8 mouse cellular contexts compared by ENCODE assay signal in the genomic region with DNA sequence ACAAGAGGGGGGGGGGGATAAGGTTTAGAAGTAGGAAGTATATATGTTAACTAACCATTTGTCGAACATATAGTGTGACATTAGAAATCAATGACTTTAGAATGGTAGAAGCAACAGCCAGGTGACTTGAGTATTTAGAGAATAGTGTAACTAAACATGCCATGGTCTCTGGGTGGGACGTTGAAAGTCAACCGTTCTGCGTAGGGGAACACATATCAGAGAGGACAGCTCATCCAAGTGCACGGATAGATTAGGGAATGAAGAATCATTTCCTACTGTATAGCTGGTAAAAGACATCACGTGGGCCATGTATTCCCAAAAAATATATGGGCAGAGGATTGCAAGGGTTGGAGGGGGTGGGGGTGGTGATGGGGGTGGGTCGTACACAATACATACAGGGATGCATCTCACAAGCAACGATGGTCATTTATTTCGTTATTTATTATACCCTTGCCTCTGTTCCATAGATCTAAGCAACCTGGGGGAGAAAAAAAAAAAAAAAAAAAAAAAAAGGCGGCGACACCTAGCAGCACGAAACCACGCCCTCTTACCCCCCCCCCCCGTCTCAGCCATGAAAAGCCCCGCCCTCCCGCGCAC. TPM values are rescaled to one million over a fixed set of nuclear protein-coding genes. Genes with fewer than 3 reads are reported as not detected.
DNase-seq lines count a peak whose midpoint lies in the region; ATAC-seq and TF ChIP-seq lines count a peak whose summit lies in the region.

No protein-coding gene starts in this region.

- H3K27me3 ChIP-seq in heart, postnatal 0 days (ENCODE audit: control insufficient read depth, insufficient read depth, low read length) = no peaks in the 10 kb centered on the region
- no peaks in the 10 kb centered on the region for H3K27me3 ChIP-seq in hindbrain, embryonic 15.5 days
- H3K27me3 ChIP-seq in midbrain, embryonic 15.5 days (replicated peaks) = no peaks in the 10 kb centered on the region

- intact Hi-C loops in heart, postnatal 10 days (cut with DNase I) = loop anchor here (5.0 kb wide), 1 partner anchor 215 kb away; no protein-coding TSS in a partner anchor

- TF ChIP-seq CTCF in heart, postnatal 0 days (IDR thresholded peaks at IDR 0.05; ENCODE audit: low read depth) = no peak

- peaks cover 41% of the 10 kb centered on the region for H3K36me3 ChIP-seq in heart, postnatal 0 days (replicated peaks; ENCODE audit: control insufficient read depth, insufficient read depth, low read length)
- H3K36me3 ChIP-seq in hindbrain, embryonic 15.5 days = peaks cover 36% of the 10 kb centered on the region
- H3K36me3 ChIP-seq in midbrain, embryonic 15.5 days (replicated peaks) = peaks cover 22% of the 10 kb centered on the region; the same call in 1 of the 2 replicates

- DNase-seq in heart, postnatal 0 days (ENCODE audit: low spot score) = no peak
- DNase-seq in heart, postnatal 10 days = no peak
- DNase-seq in cerebellum, adult 9-10 months = peak; percentile 53
- DNase-seq in left cerebral cortex, adult 18-20 months (ENCODE audit: low spot score in 2 of 2) = no peak
- no peak for DNase-seq in layer of hippocampus, postnatal 25 days (ENCODE audit: extremely low spot score in 1 of 2, low spot score in 1 of 2)
- no peak for DNase-seq in left cerebral cortex, adult 9 months (ENCODE audit: low spot score in 2 of 2)

- H3K27ac ChIP-seq in heart, postnatal 0 days (ENCODE audit: low read depth) = no peak overlapping the region
- no peak overlapping the region for H3K27ac ChIP-seq in hindbrain, embryonic 15.5 days (replicated peaks)
- H3K27ac ChIP-seq in midbrain, embryonic 15.5 days = no peak overlapping the region

- H3K4me1 ChIP-seq in heart, postnatal 0 days (ENCODE audit: control insufficient read depth, insufficient read depth) = 0 out of 2 replicates have a peak, but pooled peaks cover 7% of the 10 kb centered on the region
- H3K4me1 ChIP-seq in hindbrain, embryonic 15.5 days (replicated peaks) = peaks cover 16% of the 10 kb centered on the region
- H3K4me1 ChIP-seq in midbrain, embryonic 15.5 days = peaks cover 16% of the 10 kb centered on the region

- no peak overlapping the region for H3K4me2 ChIP-seq in heart, postnatal 0 days (ENCODE audit: low read depth, low read length)
- H3K4me2 ChIP-seq in hindbrain, embryonic 15.5 days = peak overlapping the region; percentile 67
- peak overlapping the region; percentile 78 for H3K4me2 ChIP-seq in midbrain, embryonic 15.5 days

- 69% methylated on average over 11 of the region's 17 CpGs for WGBS in heart, postnatal 0 days
- WGBS in hindbrain, embryonic 15.5 days = 44% methylated on average over 15 of the region's 17 CpGs
- WGBS in midbrain, embryonic 15.5 days = 56% methylated on average over 13 of the region's 17 CpGs

- no peak for TF ChIP-seq EP300 in heart, postnatal 0 days (IDR thresholded peaks at IDR 0.05; ENCODE audit: low read depth)

- peak overlapping the region; percentile 82 for H3K4me3 ChIP-seq in heart, postnatal 0 days (ENCODE audit: low read depth, low read length)
- peak overlapping the region; percentile 82 for H3K4me3 ChIP-seq in hindbrain, embryonic 15.5 days
- peak overlapping the region; percentile 72 for H3K4me3 ChIP-seq in midbrain, embryonic 15.5 days

- ATAC-seq in heart, postnatal 0 days (ENCODE audit: insufficient read depth, low read depth) = no peak
- ATAC-seq in hindbrain, embryonic 15.5 days (ENCODE audit: low FRiP score, low read depth) = peak; percentile 20
- ATAC-seq in midbrain, embryonic 15.5 days (replicated peaks) = peak; percentile 73

- H3K9me3 ChIP-seq in heart, postnatal 0 days (replicated peaks; ENCODE audit: control insufficient read depth, low read length) = no peaks in the 10 kb centered on the region
- no peaks in the 10 kb centered on the region for H3K9me3 ChIP-seq in hindbrain, embryonic 15.5 days
- H3K9me3 ChIP-seq in midbrain, embryonic 15.5 days = no peaks in the 10 kb centered on the region

- H3K9ac ChIP-seq in heart, postnatal 0 days (replicated peaks; ENCODE audit: low read depth, low read length) = no peak overlapping the region
- no peak overlapping the region for H3K9ac ChIP-seq in hindbrain, embryonic 15.5 days
- H3K9ac ChIP-seq in midbrain, embryonic 15.5 days = no peak overlapping the region

RNA-seq across cellular contexts. Expression of a gene that starts 0.4 kb away (rescaled TPM):
- total RNA-seq in heart, postnatal 0 days (2014; rRNA removed; ENCODE audit: low replicate concordance) = 36.4 and 54.7 TPM in 2 replicates
- polyA plus RNA-seq in heart, postnatal 0 days (2015; fragmentation: Nextera tagmentation; extraction: Ambion mirVana) = 139 TPM in 2 replicates
- total RNA-seq in heart, postnatal 10 days (2021) = 100 to 1,000 TPM; 112 to 117 TPM
- polyA plus RNA-seq in hindbrain, embryonic 15.5 days (2015; fragmentation: Nextera tagmentation; extraction: Ambion mirVana) = 168 and 171 TPM in 2 replicates
- polyA plus RNA-seq in midbrain, embryonic 15.5 days (2015; fragmentation: Nextera tagmentation; extraction: Ambion mirVana) = 155 and 160 TPM in 2 replicates
- 10 to 100 TPM; 69.7 to 71.0 TPM for total RNA-seq in left cerebral cortex, adult 18-20 months (2021)
- total RNA-seq in layer of hippocampus, postnatal 25 days (2021) = 10 to 100 TPM; 79.5 to 91.1 TPM

RNA-seq across cellular contexts. Expression of a gene that starts 32.5 kb away (rescaled TPM):
- 44.0 and 60.4 TPM in 2 replicates for total RNA-seq in heart, postnatal 0 days (2014; rRNA removed; ENCODE audit: low replicate concordance)
- polyA plus RNA-seq in heart, postnatal 0 days (2015; fragmentation: Nextera tagmentation; extraction: Ambion mirVana) = 47.0 and 47.4 TPM in 2 replicates
- total RNA-seq in heart, postnatal 10 days (2021) = 10 to 100 TPM; 42.9 to 46.9 TPM
- polyA plus RNA-seq in hindbrain, embryonic 15.5 days (2015; fragmentation: Nextera tagmentation; extraction: Ambion mirVana) = 34.8 and 36.7 TPM in 2 replicates
- polyA plus RNA-seq in midbrain, embryonic 15.5 days (2015; fragmentation: Nextera tagmentation; extraction: Ambion mirVana) = 38.9 and 39.9 TPM in 2 replicates
- 10 to 100 TPM; 20.9 to 21.2 TPM for total RNA-seq in left cerebral cortex, adult 18-20 months (2021)
- total RNA-seq in layer of hippocampus, postnatal 25 days (2021) = 10 to 100 TPM; 19.6 to 21.7 TPM
